Mouse (Mus musculus) layer of hippocampus, adult 18-20 months (tissue): ENCODE measurements around the gene Nol12. TPM values are rescaled to one million over a fixed set of nuclear protein-coding genes. Genes with fewer than 3 reads are reported as not detected.

Source experiments
- DNase-seq, 2 experiments: peaks; one replicate each; pipeline ENCODE4 v3.0.0; 2022; ENCODE audit warnings: low spot score in 2 of 2
- microRNA-seq, 2 experiments: library from miRNA; unstranded; fragments of <30 nt; microRNA quantifications; one replicate each; pipeline ENCODE4 v1.2.0; 2021
- total RNA-seq, 2 experiments: library from RNA; stranded (reverse); gene quantifications; 2 replicates each; pipeline ENCODE4 v1.2.3; 2021

The Nol12 gene
- total RNA-seq, 2 experiments from 2014 or later: 36.2 to 37.5 TPM

DNA sequence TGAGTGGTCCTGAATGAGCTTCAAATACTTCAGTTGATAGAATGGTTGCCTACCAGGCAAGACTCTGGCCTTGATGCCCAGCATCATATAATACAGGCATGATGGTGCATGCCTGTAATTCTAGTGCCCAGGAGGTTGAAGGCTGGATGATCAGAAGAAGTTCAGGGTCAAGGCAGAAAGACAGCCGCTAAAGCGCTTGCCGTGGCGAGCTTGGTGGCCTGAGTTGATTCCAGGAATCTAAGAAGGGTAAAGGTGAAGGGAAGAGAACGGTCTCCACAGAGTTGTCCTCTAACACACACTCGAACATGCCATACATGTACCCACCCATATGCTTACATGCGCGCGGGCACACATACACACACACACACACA lies 55.3 kb downstream of the Nol12 start:
- DNase-seq: no peak

DNA sequence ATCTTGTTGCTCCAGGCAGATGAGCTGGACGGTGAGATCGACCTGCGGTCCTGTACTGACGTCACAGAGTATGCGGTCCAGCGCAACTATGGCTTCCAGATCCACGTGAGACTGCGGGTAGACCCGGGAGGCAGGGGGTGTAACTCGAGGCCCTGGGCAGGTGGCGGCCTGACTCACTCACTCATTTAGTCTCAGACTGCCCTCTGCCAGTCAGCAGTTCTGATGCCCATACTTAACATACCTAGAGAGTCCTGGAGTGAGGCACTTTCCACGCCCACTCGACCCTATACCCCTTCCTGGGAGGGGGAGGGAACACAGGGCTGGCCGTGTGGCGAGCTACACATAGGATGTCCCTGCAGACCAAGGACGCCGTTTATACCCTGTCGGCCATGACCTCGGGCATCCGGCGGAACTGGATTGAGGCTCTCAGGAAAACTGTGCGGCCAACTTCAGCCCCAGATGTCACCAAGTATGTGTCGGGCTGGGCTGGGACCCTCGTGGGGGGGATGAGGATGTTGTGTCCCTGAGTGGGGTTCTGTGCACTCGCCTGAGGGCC lies 56.3 kb downstream of the Nol12 start:
- no peak for DNase-seq

DNA sequence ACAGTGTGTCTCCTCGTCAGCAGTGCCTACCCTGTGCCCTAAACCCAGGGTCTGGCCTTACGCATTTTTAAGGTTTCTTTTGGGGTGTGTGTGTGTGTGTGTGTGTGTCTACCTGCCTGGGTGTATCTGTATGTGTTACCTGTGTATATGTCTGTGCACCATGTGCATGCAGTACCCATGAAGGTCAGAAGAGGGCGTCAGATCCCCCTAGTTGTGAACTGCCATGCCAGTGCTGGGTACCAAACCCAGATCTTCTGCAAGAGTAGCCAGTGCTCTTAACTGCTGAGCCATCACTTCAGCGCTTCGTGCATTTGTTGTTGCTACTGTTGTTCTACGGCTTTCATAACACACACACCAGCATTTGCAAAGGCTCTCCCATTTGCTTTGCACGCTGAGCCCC lies 57.5 kb downstream of the Nol12 start:
- no peak for DNase-seq

DNA sequence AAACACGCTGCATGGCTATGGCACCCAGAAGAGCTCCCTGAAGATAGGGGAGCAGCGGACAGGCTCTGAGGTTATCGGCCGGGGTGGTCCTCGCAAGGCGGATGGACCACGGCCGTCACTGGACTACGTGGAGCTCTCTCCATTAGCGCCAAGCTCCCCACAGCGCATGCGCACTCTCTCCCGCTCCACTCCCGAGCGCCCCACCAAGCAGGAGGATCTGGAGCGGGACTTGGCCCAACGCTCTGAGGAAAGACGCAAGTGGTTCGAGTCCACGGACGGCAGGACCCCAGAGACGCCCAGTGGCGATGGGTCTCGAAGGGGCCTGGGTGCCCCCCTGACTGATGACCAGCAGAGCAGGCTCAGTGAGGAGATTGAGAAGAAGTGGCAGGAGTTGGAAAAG lies 58.2 kb downstream of the Nol12 start:
- no peak for DNase-seq

Small RNAs within 50 kb of the gene (microRNA-seq; reads per million reads assigned to microRNA genes)
- 0.25 to 0.78 reads per million in 2 experiments for gene Mir6955

Other genes with a start within 250 kb of the Nol12 start
- 100 to 1,000 TPM; 206 to 214 TPM for gene Elfn2, start 216.2 kb upstream of the Nol12 start, total RNA-seq
- 1 to 10 TPM; 6.0 to 6.2 TPM for gene Mfng, start 161.5 kb upstream of the Nol12 start, total RNA-seq
- 1 to 10 TPM; 5.9 to 6.7 TPM for gene Card10, start 131.9 kb upstream of the Nol12 start, total RNA-seq
- 10 to 100 TPM; 11.9 to 15.8 TPM for gene Cdc42ep1, start 92.3 kb upstream of the Nol12 start, total RNA-seq
- not detected for gene Lgals2, start 79.4 kb upstream of the Nol12 start, total RNA-seq
- gene Gga1, start 57.7 kb upstream of the Nol12 start, total RNA-seq: 10 to 100 TPM; 59.0 to 61.7 TPM
- gene Gm49510, start 35.3 kb upstream of the Nol12 start, total RNA-seq: under 1 TPM in 1 of 2 experiments, not detected in 1; 0.52 TPM
- gene Sh3bp1, start 35.2 kb upstream of the Nol12 start, total RNA-seq: 10 to 100 TPM; 32.4 to 34.4 TPM
- 100 to 1,000 TPM; 170 to 178 TPM for gene Pdxp, start 21.0 kb upstream of the Nol12 start, total RNA-seq
- gene Lgals1, start 8.2 kb upstream of the Nol12 start, total RNA-seq: 10 to 100 TPM; 23.8 to 27.0 TPM
- 1 to 10 TPM; 9.0 to 9.2 TPM for gene Triobp, start 12.8 kb downstream of the Nol12 start, total RNA-seq
- gene H1f0, start 93.5 kb downstream of the Nol12 start, total RNA-seq: 10 to 100 TPM; 83.7 to 93.8 TPM
- gene Galr3, start 107.0 kb downstream of the Nol12 start, total RNA-seq: under 1 TPM in 1 of 2 experiments, not detected in 1; 0.42 TPM
- gene Ankrd54, start 128.0 kb downstream of the Nol12 start, total RNA-seq: 10 to 100 TPM; 18.0 to 22.7 TPM
- 10 to 100 TPM; 71.5 to 71.8 TPM for gene Eif3l, start 140.2 kb downstream of the Nol12 start, total RNA-seq
- 10 to 100 TPM; 33.9 to 35.3 TPM for gene Micall1, start 174.0 kb downstream of the Nol12 start, total RNA-seq
- gene Polr2f, start 206.1 kb downstream of the Nol12 start, total RNA-seq: 100 to 1,000 TPM; 108 to 109 TPM
- gene 1700088E04Rik, start 206.3 kb downstream of the Nol12 start, total RNA-seq: 10 to 100 TPM in 1 of 2 experiments, 1 to 10 TPM in 1; 9.2 to 12.4 TPM
- 10 to 100 TPM; 32.0 to 35.9 TPM for gene Sox10, start 230.3 kb downstream of the Nol12 start, total RNA-seq